Mouse (Mus musculus) olfactory bulb, adult 2 months (tissue): ENCODE measurements around the gene Zfp764. TPM values are rescaled to one million over a fixed set of nuclear protein-coding genes. Genes with fewer than 3 reads are reported as not detected.

Source experiments
- H3K27ac ChIP-seq: fragments of 200-500 bp; 2 replicates; pipeline ENCODE4 v1.5.1; 2012; ENCODE audit warnings: low read depth, low read length; ENCODE audit not compliant: insufficient read depth
- H3K4me1 ChIP-seq: fragments of 200-500 bp; 2 replicates; pipeline ENCODE4 v1.6.1; 2012; ENCODE audit warnings: low read length; ENCODE audit not compliant: control insufficient read depth, insufficient read depth
- H3K4me3 ChIP-seq: fragments of 200-500 bp; 2 replicates; pipeline ENCODE4 v1.5.1; 2012; ENCODE audit warnings: mild to moderate bottlenecking, low read depth, low read length, moderate library complexity; ENCODE audit not compliant: insufficient read depth
- CTCF ChIP-seq: fragments of 200-500 bp; IDR thresholded peaks from 2 replicates; pipeline ENCODE4 v1.5.1; 2012; ENCODE audit warnings: low read depth, mild to moderate bottlenecking, low read length, moderate library complexity; ENCODE audit not compliant: insufficient read depth
- POLR2A ChIP-seq: fragments of 200-500 bp; IDR thresholded peaks from 2 replicates; pipeline ENCODE4 v1.6.1; 2012; ENCODE audit warnings: mild to moderate bottlenecking, low read depth, low read length, moderate library complexity; ENCODE audit not compliant: insufficient read depth
- WGBS: fragments of 180-500 bp; shearing (Covaris S2); methylation state at CpG from one replicate; pipeline ENCODE4 v1.1.7; 2018; 5-methylcytosine and 5-hydroxymethylcytosine counted together
- polyA plus RNA-seq: library from polyadenylated mRNA; stranded (reverse); fragments of >200 nt; gene quantifications from 2 replicates; pipeline ENCODE4 v1.2.4, GENCODE M21; 2012; ENCODE audit warnings: low replicate concordance; ENCODE audit not compliant: missing spikeins, insufficient read depth, insufficient read length

Zfp764 gene
- polyA plus RNA-seq, 1 experiment, result not detected

GRCm38 (mm10) chr7:127357871-127358270, 48.8 kb downstream of the Zfp764 start:
- TF ChIP-seq POLR2A (no peak), CTCF (no peak)
- Histone ChIP-seq H3K4me1 (0 out of 2 replicates have a peak, but pooled peaks cover 3% of the 10 kb centered on the region), H3K4me3 (no peak overlapping the region), H3K27ac (no peak overlapping the region)
- 33% methylated on average over 2 of the region's 2 CpGs for WGBS

GRCm38 (mm10) chr7:127355796-127356195, 50.8 kb downstream of the Zfp764 start:
- no peak for TF ChIP-seq CTCF
- TF ChIP-seq POLR2A, result no peak
- no peak overlapping the region for H3K4me3 ChIP-seq
- 71% methylated on average over 3 of the region's 3 CpGs for WGBS
- no peak overlapping the region for H3K27ac ChIP-seq
- H3K4me1 ChIP-seq, result no peaks in the 10 kb centered on the region

Other genes with a start within 250 kb of the Zfp764 start
- gene Cd2bp2, start 210.8 kb downstream of the Zfp764 start, polyA plus RNA-seq, result not detected in 2 replicates
- not detected in 2 replicates for gene Tbc1d10b, start 198.4 kb downstream of the Zfp764 start, polyA plus RNA-seq
- gene Mylpf, start 197.9 kb downstream of the Zfp764 start, polyA plus RNA-seq, result not detected in 2 replicates
- not detected in 2 replicates for gene Zfp553, start 173.8 kb downstream of the Zfp764 start, polyA plus RNA-seq
- gene Sept1, start 173.7 kb downstream of the Zfp764 start, polyA plus RNA-seq, result 2,394 TPM in 1 of 2 replicates, not detected in the other
- gene Zfp771, start 162.5 kb downstream of the Zfp764 start, polyA plus RNA-seq, result not detected in 2 replicates
- not detected in 2 replicates for gene Dctpp1, start 146.1 kb downstream of the Zfp764 start, polyA plus RNA-seq
- not detected in 2 replicates for gene Sephs2, start 132.8 kb downstream of the Zfp764 start, polyA plus RNA-seq
- 156 TPM in 1 of 2 replicates, not detected in the other for gene Itgal, start 110.6 kb downstream of the Zfp764 start, polyA plus RNA-seq
- gene Zfp768, start 61.2 kb downstream of the Zfp764 start, polyA plus RNA-seq, result not detected in 2 replicates
- not detected in 2 replicates for gene Zfp747, start 30.8 kb downstream of the Zfp764 start, polyA plus RNA-seq
- gene 9130019O22Rik, start 19.7 kb downstream of the Zfp764 start, polyA plus RNA-seq, result not detected in 2 replicates
- gene E430018J23Rik, start 13.2 kb downstream of the Zfp764 start, polyA plus RNA-seq, result not detected in 2 replicates
- gene Zfp688, start 15.2 kb upstream of the Zfp764 start, polyA plus RNA-seq, result not detected in 2 replicates
- gene Zfp689, start 42.3 kb upstream of the Zfp764 start, polyA plus RNA-seq, result not detected in 2 replicates
- gene Prr14, start 52.8 kb upstream of the Zfp764 start, polyA plus RNA-seq, result not detected in 2 replicates
- gene Fbrs, start 72.4 kb upstream of the Zfp764 start, polyA plus RNA-seq, result not detected in 2 replicates
- gene Srcap, start 105.2 kb upstream of the Zfp764 start, polyA plus RNA-seq, result 110 and 137 TPM in 2 replicates
- gene Gm42715, start 112.8 kb upstream of the Zfp764 start, polyA plus RNA-seq, result not detected in 2 replicates
- not detected in 2 replicates for gene Tmem265, start 154.6 kb upstream of the Zfp764 start, polyA plus RNA-seq
- not detected in 2 replicates for gene Phkg2, start 166.5 kb upstream of the Zfp764 start, polyA plus RNA-seq
- gene Ccdc189, start 181.8 kb upstream of the Zfp764 start, polyA plus RNA-seq, result not detected in 2 replicates
- 81.5 TPM in 1 of 2 replicates, not detected in the other for gene Rnf40, start 181.9 kb upstream of the Zfp764 start, polyA plus RNA-seq
- not detected in 2 replicates for gene Zfp629, start 209.0 kb upstream of the Zfp764 start, polyA plus RNA-seq